Mouse (Mus musculus) megakaryocyte, embryonic 14.5 days (primary cell): ENCODE measurements around the gene Mlana.

Source experiments
- FLI1 ChIP-seq: IDR thresholded peaks from 2 replicates; pipeline ENCODE4 v1.6.1; 2012; ENCODE audit warnings: low read length, inconsistent platforms, mixed read lengths
- GATA1 ChIP-seq: IDR thresholded peaks from 3 replicates; pipeline ENCODE4 v1.6.1; 2012; ENCODE audit warnings: mixed read lengths, low read length, inconsistent platforms, borderline replicate concordance

- TF ChIP-seq GATA1 (no peak), FLI1 (no peak)
Observed at GRCm38 (mm10) chr19:29740661-29741060, 43.0 kb downstream of the Mlana start.
